Mouse (Mus musculus): Measurements from ENCODE around the gene Spg7.

DNA sequence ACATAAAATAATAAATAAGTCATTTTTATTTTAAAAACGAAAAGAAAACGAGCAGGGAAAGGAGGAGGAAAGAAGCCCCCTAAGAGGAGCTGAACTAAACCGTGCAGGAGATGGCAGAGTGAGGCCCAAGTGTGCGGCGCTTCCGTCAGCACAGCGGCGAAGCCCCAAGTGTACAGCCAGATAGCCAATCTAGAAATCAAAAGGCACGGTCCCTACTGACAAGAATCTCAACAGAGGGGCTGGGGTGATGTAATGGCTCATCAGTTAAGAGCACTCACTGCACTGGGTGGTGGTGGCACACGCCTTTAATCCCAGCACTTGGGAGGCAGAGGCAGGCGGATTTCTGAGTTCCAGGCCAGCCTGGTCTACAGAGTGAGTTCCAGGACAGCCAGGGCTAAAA, 25.3 kb upstream of the Spg7 start:
- TF ChIP-seq CTCF (IDR thresholded peaks at IDR 0.05; ENCODE audit: low read depth): no peak
- TF ChIP-seq EP300 (IDR thresholded peaks at IDR 0.05; ENCODE audit: low read depth): no peak
